Mouse (Mus musculus): Measurements from ENCODE around the gene Filip1l.

GRCm38 (mm10) chr16:57445096-57446094 lies 92.5 kb downstream of the Filip1l start:
- TF ChIP-seq POLR2A (IDR thresholded peaks at IDR 0.05; ENCODE audit: control insufficient read depth, extremely low read depth, insufficient read depth, low read length, poor library complexity) (no peak), CTCF (IDR thresholded peaks at IDR 0.05; ENCODE audit: borderline replicate concordance, control insufficient read depth, extremely low read depth, insufficient read depth, low read length, poor library complexity) (no peak)
